Mouse (Mus musculus): ENCODE results near the gene Gm20388. TPM values are rescaled to one million over a fixed set of nuclear protein-coding genes. Genes with fewer than 3 reads are reported as not detected.

Gene Gm20388
- polyA plus RNA-seq, 1 experiment = 49.7 TPM

GRCm38 (mm10) chr8:123077213-123077612 lies 3166.6 kb downstream of the Gm20388 start:
- Histone ChIP-seq H3K36me3 (ENCODE audit: control insufficient read depth, insufficient read depth, low read length) (no peaks in the 10 kb centered on the region), H3K27me3 (replicated peaks; ENCODE audit: control insufficient read depth, insufficient read depth, low read length) (no peaks in the 10 kb centered on the region), H3K4me3 (ENCODE audit: insufficient read depth, low read depth, low read length) (no peak overlapping the region), H3K4me1 (ENCODE audit: control insufficient read depth, insufficient read depth, low read length) (no peaks in the 10 kb centered on the region), H3K27ac (ENCODE audit: insufficient read depth, low read depth, low read length) (no peak overlapping the region)
- DNase-seq = no peak
- WGBS = 91% methylated on average over 6 of the region's 6 CpGs
- TF ChIP-seq POLR2A (IDR thresholded peaks at IDR 0.05; ENCODE audit: low read depth, low read length) = no peak
- TF ChIP-seq CTCF (conservative IDR thresholded peaks at IDR 0.05; ENCODE audit: insufficient read depth, insufficient read length, low read depth, low read length) = no peak

- no peaks in the 10 kb centered on the region for H3K36me3 ChIP-seq (ENCODE audit: control insufficient read depth, insufficient read depth, low read length)
- no peaks in the 10 kb centered on the region for H3K4me1 ChIP-seq (ENCODE audit: control insufficient read depth, insufficient read depth, low read length)
- no peak overlapping the region for H3K4me3 ChIP-seq (ENCODE audit: insufficient read depth, low read depth, low read length)
- H3K27me3 ChIP-seq (replicated peaks; ENCODE audit: control insufficient read depth, insufficient read depth, low read length) = no peaks in the 10 kb centered on the region
- no peak for DNase-seq
- 85% methylated on average over 6 of the region's 6 CpGs for WGBS
- no peak overlapping the region for H3K27ac ChIP-seq (ENCODE audit: insufficient read depth, low read depth, low read length)
- no peak for TF ChIP-seq CTCF (conservative IDR thresholded peaks at IDR 0.05; ENCODE audit: insufficient read depth, insufficient read length, low read depth, low read length)
- no peak for TF ChIP-seq POLR2A (IDR thresholded peaks at IDR 0.05; ENCODE audit: low read depth, low read length)
These were observed 3172.4 kb downstream of the Gm20388 start for GRCm38 (mm10) chr8:123082993-123083392.

DNA sequence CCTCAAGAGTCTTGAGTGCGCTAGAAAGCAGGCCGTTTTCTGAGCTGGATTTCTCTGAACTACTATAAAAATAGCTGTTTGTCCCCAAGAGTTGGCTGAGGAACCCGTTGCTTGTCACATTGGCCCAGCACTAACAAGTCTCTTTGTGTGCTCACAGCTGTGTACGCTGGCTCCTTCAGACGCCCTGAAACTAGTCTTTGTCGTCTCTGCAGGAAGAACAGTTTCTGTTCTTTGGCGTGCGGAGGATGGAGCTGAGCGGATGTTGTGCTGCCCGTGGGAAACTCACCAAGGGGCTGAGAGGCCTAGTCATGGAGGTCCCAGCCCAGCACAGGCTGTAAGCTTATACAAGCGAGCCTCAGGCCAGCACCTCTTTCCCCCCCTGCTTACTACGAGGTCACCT lies 3173.0 kb downstream of the Gm20388 start:
- TF ChIP-seq CTCF (conservative IDR thresholded peaks at IDR 0.05; ENCODE audit: insufficient read depth, insufficient read length, low read depth, low read length) = no peak
- no peak for TF ChIP-seq POLR2A (IDR thresholded peaks at IDR 0.05; ENCODE audit: low read depth, low read length)
- 92% methylated on average over 12 of the region's 12 CpGs for whole genome bisulfite sequencing
- H3K36me3 ChIP-seq (ENCODE audit: control insufficient read depth, insufficient read depth, low read length) = no peaks in the 10 kb centered on the region
- no peak for DNase-seq
- no peaks in the 10 kb centered on the region for H3K4me1 ChIP-seq (ENCODE audit: control insufficient read depth, insufficient read depth, low read length)
- no peak overlapping the region for H3K4me3 ChIP-seq (ENCODE audit: insufficient read depth, low read depth, low read length)
- no peak overlapping the region for H3K27ac ChIP-seq (ENCODE audit: insufficient read depth, low read depth, low read length)
- H3K27me3 ChIP-seq (replicated peaks; ENCODE audit: control insufficient read depth, insufficient read depth, low read length) = no peaks in the 10 kb centered on the region

- WGBS = 68% methylated on average over 9 of the region's 9 CpGs
- Histone ChIP-seq H3K27me3 (replicated peaks; ENCODE audit: control insufficient read depth, insufficient read depth, low read length) (no peaks in the 10 kb centered on the region), H3K36me3 (ENCODE audit: control insufficient read depth, insufficient read depth, low read length) (no peaks in the 10 kb centered on the region; the same call in 1 of the 2 replicates), H3K27ac (ENCODE audit: insufficient read depth, low read depth, low read length) (peak overlapping the region; percentile 42), H3K4me3 (ENCODE audit: insufficient read depth, low read depth, low read length) (no peak overlapping the region), H3K4me1 (ENCODE audit: control insufficient read depth, insufficient read depth, low read length) (no peaks in the 10 kb centered on the region)
- no peak for TF ChIP-seq CTCF (conservative IDR thresholded peaks at IDR 0.05; ENCODE audit: insufficient read depth, insufficient read length, low read depth, low read length)
- TF ChIP-seq POLR2A (IDR thresholded peaks at IDR 0.05; ENCODE audit: low read depth, low read length) = no peak
- DNase-seq = peak; percentile 48
These were observed 3176.6 kb downstream of the Gm20388 start for GRCm38 (mm10) chr8:123087289-123087688.

DNA sequence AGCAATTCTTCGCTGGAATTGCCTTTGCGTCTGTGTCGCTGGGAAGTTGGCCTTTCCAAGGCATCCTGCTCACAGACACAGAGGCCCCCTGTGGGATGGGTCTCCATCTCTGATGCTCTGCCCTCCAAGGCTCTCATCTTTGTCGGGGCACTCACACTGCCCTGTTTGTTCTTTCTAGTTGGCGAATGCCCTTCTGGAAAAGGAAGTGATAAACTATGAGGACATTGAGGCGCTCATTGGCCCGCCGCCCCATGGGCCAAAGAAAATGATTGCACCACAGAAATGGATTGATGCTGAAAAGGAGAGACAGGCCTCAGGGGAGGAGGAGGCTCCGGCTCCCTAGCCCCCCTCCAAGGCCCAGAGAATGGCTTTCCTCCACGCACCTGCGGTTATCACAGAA lies 3186.6 kb downstream of the Gm20388 start:
- Histone ChIP-seq H3K4me3 (ENCODE audit: insufficient read depth, low read depth, low read length) (no peak overlapping the region), H3K27me3 (replicated peaks; ENCODE audit: control insufficient read depth, insufficient read depth, low read length) (no peaks in the 10 kb centered on the region), H3K27ac (ENCODE audit: insufficient read depth, low read depth, low read length) (no peak overlapping the region), H3K4me1 (ENCODE audit: control insufficient read depth, insufficient read depth, low read length) (peaks cover 3% of the 10 kb centered on the region; the same call in 1 of the 2 replicates), H3K36me3 (ENCODE audit: control insufficient read depth, insufficient read depth, low read length) (peaks cover 1% of the 10 kb centered on the region; the same call in 1 of the 2 replicates)
- DNase-seq = no peak
- 88% methylated on average over 11 of the region's 11 CpGs for WGBS
- TF ChIP-seq CTCF (conservative IDR thresholded peaks at IDR 0.05; ENCODE audit: insufficient read depth, insufficient read length, low read depth, low read length) (no peak), POLR2A (IDR thresholded peaks at IDR 0.05; ENCODE audit: low read depth, low read length) (no peak)

DNA sequence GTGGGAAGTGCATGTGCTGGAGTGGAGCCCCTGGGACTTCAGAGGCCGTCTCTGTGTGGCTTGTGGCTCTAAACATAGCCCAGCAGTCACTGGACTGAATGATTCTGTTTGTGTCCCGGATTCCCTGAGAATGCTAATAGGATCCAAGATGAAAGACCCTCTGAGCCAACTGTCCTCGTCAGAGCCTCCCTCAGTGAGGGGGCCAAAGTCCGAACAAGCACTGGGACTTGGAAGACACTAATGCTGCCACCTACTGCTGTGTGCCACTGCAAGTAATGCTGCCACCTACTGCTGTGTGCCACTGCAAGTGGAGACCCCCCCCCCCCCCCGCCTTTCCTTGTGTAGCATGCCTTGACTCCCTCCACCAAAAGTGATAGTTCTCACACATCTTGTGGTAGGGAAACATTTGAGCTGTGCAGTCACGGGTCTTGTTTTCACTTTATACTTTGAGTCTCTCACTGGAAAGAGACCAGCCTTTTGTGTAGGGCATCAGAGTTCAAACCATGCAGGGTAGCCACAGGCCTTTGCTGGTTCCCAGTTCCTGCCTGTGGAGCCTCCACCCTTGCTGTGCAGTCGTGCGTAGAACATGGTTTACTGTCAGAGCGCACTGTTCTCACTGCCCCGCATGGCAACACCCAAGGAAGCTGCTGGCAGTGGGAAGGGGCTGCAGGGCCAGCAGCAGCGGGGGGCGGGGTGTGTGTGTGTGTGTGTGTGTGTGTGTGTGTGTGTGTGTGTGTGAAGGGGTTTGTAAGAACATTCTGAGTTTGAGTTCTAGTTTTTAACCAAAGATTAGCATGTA lies 3187.3 kb downstream of the Gm20388 start:
- no peak for TF ChIP-seq POLR2A (IDR thresholded peaks at IDR 0.05; ENCODE audit: low read depth, low read length)
- no peak; the same call in 1 of the 2 replicates for TF ChIP-seq CTCF (conservative IDR thresholded peaks at IDR 0.05; ENCODE audit: insufficient read depth, insufficient read length, low read depth, low read length)
- no peaks in the 10 kb centered on the region for H3K27me3 ChIP-seq (replicated peaks; ENCODE audit: control insufficient read depth, insufficient read depth, low read length)
- no peak overlapping the region for H3K27ac ChIP-seq (ENCODE audit: insufficient read depth, low read depth, low read length)
- H3K36me3 ChIP-seq (ENCODE audit: control insufficient read depth, insufficient read depth, low read length) = peaks cover 1% of the 10 kb centered on the region; the same call in 1 of the 2 replicates
- 43% methylated on average over 12 of the region's 12 CpGs for WGBS
- H3K4me1 ChIP-seq (ENCODE audit: control insufficient read depth, insufficient read depth, low read length) = peaks cover 3% of the 10 kb centered on the region; the same call in 1 of the 2 replicates
- no peak overlapping the region for H3K4me3 ChIP-seq (ENCODE audit: insufficient read depth, low read depth, low read length)
- peak; percentile 66 for DNase-seq

DNA sequence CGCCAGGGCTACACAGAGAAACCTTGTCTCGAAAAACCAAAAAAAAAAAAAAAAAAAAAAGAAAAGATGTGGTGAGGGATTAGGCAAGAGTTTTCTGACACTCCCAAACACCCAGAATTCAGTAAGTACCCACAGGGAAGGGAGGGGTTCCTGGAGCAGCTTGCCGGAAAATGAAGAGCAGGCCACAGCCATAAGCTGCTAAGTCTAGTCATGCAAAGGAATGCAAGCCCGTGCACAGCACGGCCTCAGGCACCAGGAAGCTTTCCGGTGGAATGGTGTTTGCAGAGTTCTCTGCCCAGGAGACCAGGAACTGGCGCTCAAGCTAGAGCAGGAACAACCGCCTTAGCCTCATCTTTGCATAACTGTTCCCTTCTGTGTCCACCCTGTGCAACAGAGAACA lies 3189.6 kb downstream of the Gm20388 start:
- peak overlapping the region; percentile 34 for H3K27ac ChIP-seq (ENCODE audit: insufficient read depth, low read depth, low read length)
- 53% methylated on average over 8 of the region's 8 CpGs for WGBS
- TF ChIP-seq POLR2A (IDR thresholded peaks at IDR 0.05; ENCODE audit: low read depth, low read length) (no peak), CTCF (conservative IDR thresholded peaks at IDR 0.05; ENCODE audit: insufficient read depth, insufficient read length, low read depth, low read length) (no peak)

More for the DNA sequence above, 3189.6 kb downstream of the Gm20388 start:
- DNase-seq = peak; percentile 31
- Histone ChIP-seq H3K4me1 (ENCODE audit: control insufficient read depth, insufficient read depth, low read length) (peaks cover 9% of the 10 kb centered on the region; the same call in 1 of the 2 replicates), H3K27me3 (replicated peaks; ENCODE audit: control insufficient read depth, insufficient read depth, low read length) (no peaks in the 10 kb centered on the region), H3K36me3 (ENCODE audit: control insufficient read depth, insufficient read depth, low read length) (peaks cover 6% of the 10 kb centered on the region; the same call in 1 of the 2 replicates), H3K4me3 (ENCODE audit: insufficient read depth, low read depth, low read length) (no peak overlapping the region)

All from kidney, adult 2 months (tissue).